Mouse (Mus musculus): Measurements from ENCODE around the gene Erf.

DNA sequence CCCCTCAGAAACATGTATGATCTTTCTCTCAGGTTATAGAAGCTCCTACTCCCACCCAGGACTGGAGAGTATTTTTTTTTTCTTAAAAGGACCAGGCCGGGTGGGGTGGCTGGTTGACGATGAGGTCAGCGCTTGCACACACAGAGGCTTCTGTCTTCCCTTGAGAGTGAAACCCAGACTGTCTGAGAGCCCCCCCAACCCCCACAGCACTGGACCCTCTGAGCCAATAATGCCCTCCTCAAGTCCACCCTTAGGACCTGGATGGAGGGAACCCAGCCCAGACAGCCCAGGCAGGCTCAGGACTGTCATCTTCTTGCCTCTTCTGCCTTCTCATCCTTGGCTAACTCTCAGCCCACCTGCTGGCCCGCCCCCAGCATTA lies 3.8 kb downstream of the Erf start:
- TF ChIP-seq POLR2A (IDR thresholded peaks at IDR 0.05; ENCODE audit: insufficient read depth, low read depth, low read length) = no peak
- TF ChIP-seq CTCF (IDR thresholded peaks at IDR 0.05; ENCODE audit: insufficient read depth, low read depth, low read length) = no peak

Measured in olfactory bulb, adult 2 months (tissue).